Mouse (Mus musculus) forebrain, embryonic 13.5 days (tissue): Measurements from ENCODE around the gene Tspan11. TPM values are rescaled to one million over a fixed set of nuclear protein-coding genes. Genes with fewer than 3 reads are reported as not detected.
A peak's percentile ranks its signal among the peaks of the same experiment; 100 is the strongest.

Experiments
- ATAC-seq: fragments of 200-750 bp; cut with Nextera tagmentation; 2 replicates; pipeline ENCODE4 v1.8.0; 2017
- H3K27ac ChIP-seq: fragments of 300-500 bp; sonication (generic); 2 replicates; pipeline ENCODE4 v1.5.1; 2015; ENCODE audit warnings: inconsistent platforms, mild to moderate bottlenecking, moderate library complexity
- H3K27me3 ChIP-seq: fragments of 300-500 bp; sonication (generic); 2 replicates; pipeline ENCODE4 v1.6.1; 2015; ENCODE audit warnings: mild to moderate bottlenecking, inconsistent platforms
- H3K36me3 ChIP-seq: fragments of 300-500 bp; sonication (generic); 2 replicates; pipeline ENCODE4 v1.6.1; 2015; ENCODE audit warnings: mild to moderate bottlenecking, inconsistent platforms; ENCODE audit not compliant: poor library complexity, severe bottlenecking
- H3K4me1 ChIP-seq: fragments of 300-500 bp; sonication (generic); 2 replicates; pipeline ENCODE4 v1.6.1; 2015; ENCODE audit warnings: inconsistent platforms
- H3K4me2 ChIP-seq: fragments of 300-500 bp; sonication (generic); 2 replicates; pipeline ENCODE4 v1.6.1; 2015; ENCODE audit warnings: inconsistent platforms, mild to moderate bottlenecking, moderate library complexity
- H3K4me3 ChIP-seq: fragments of 300-500 bp; sonication (generic); 2 replicates; pipeline ENCODE4 v1.5.1; 2015; ENCODE audit warnings: mild to moderate bottlenecking, inconsistent platforms
- H3K9ac ChIP-seq: fragments of 300-500 bp; sonication (generic); 2 replicates; pipeline ENCODE4 v1.6.1; 2015; ENCODE audit warnings: mild to moderate bottlenecking, inconsistent platforms
- H3K9me3 ChIP-seq: fragments of 300-500 bp; sonication (generic); replicated peaks from 2 replicates; pipeline ENCODE4 v1.6.1; 2016; ENCODE audit warnings: inconsistent platforms
- WGBS: fragments of 180-500 bp; shearing (Covaris S2); methylation state at CpG from one replicate; pipeline ENCODE4 v1.1.7; 2015; 5-methylcytosine and 5-hydroxymethylcytosine counted together
- polyA plus RNA-seq: library from polyadenylated mRNA; unstranded; fragments of >200 nt; fragmentation: Nextera tagmentation; extraction: Ambion mirVana; gene quantifications from 2 replicates; pipeline ENCODE4 v1.2.1, GENCODE M21; 2015

Tspan11 gene
- polyA plus RNA-seq, 1 experiment from 2014 or later: 14.7 TPM

- ATAC-seq: no peak
- WGBS: 27% methylated on average over 9 of the region's 9 CpGs
- Histone ChIP-seq H3K36me3 (no peaks in the 10 kb centered on the region), H3K27me3 (no peaks in the 10 kb centered on the region), H3K4me3 (no peak overlapping the region), H3K4me2 (no peak overlapping the region), H3K9ac (no peak overlapping the region), H3K9me3 (no peaks in the 10 kb centered on the region), H3K4me1 (no peaks in the 10 kb centered on the region), H3K27ac (no peak overlapping the region)
Measured at GRCm38 (mm10) chr6:127861951-127862350, 25.4 kb upstream of the Tspan11 start.

- no peak for ATAC-seq
- no peaks in the 10 kb centered on the region for H3K4me1 ChIP-seq
Measured at GRCm38 (mm10) chr6:127865391-127865790, 22.0 kb upstream of the Tspan11 start.

GRCm38 (mm10) chr6:127868546-127868945, 18.8 kb upstream of the Tspan11 start:
- Histone ChIP-seq H3K4me3 (no peak overlapping the region), H3K9me3 (0 out of 2 replicates have a peak, but pooled peaks cover 6% of the 10 kb centered on the region), H3K27me3 (no peaks in the 10 kb centered on the region), H3K36me3 (no peaks in the 10 kb centered on the region), H3K4me2 (no peak overlapping the region), H3K27ac (no peak overlapping the region), H3K4me1 (no peaks in the 10 kb centered on the region), H3K9ac (no peak overlapping the region)
- WGBS: 81% methylated on average over 8 of the region's 8 CpGs
- no peak for ATAC-seq

More at GRCm38 (mm10) chr6:127865391-127865790, 22.0 kb upstream of the Tspan11 start:
- Histone ChIP-seq H3K9ac (no peak overlapping the region), H3K27me3 (no peaks in the 10 kb centered on the region), H3K4me3 (no peak overlapping the region), H3K36me3 (no peaks in the 10 kb centered on the region), H3K4me2 (no peak overlapping the region), H3K27ac (no peak overlapping the region), H3K9me3 (no peaks in the 10 kb centered on the region)
- WGBS: 89% methylated on average over 4 of the region's 4 CpGs

GRCm38 (mm10) chr6:127869121-127869520, 18.3 kb upstream of the Tspan11 start:
- Histone ChIP-seq H3K27me3 (no peaks in the 10 kb centered on the region), H3K27ac (no peak overlapping the region), H3K4me2 (no peak overlapping the region), H3K4me1 (no peaks in the 10 kb centered on the region), H3K4me3 (no peak overlapping the region), H3K36me3 (no peaks in the 10 kb centered on the region), H3K9me3 (0 out of 2 replicates have a peak, but pooled peaks cover 6% of the 10 kb centered on the region), H3K9ac (no peak overlapping the region)
- 85% methylated on average over 7 of the region's 7 CpGs for WGBS
- no peak for ATAC-seq

- Histone ChIP-seq H3K4me3 (no peak overlapping the region), H3K9ac (no peak overlapping the region), H3K27me3 (no peaks in the 10 kb centered on the region), H3K27ac (no peak overlapping the region), H3K4me1 (no peaks in the 10 kb centered on the region), H3K9me3 (0 out of 2 replicates have a peak, but pooled peaks cover 6% of the 10 kb centered on the region), H3K36me3 (no peaks in the 10 kb centered on the region), H3K4me2 (no peak overlapping the region)
- ATAC-seq: no peak
- 75% methylated on average over 12 of the region's 12 CpGs for WGBS
Measured at GRCm38 (mm10) chr6:127870345-127871324, 16.8 kb upstream of the Tspan11 start.

- H3K27ac ChIP-seq: no peak overlapping the region
- no peak overlapping the region for H3K4me2 ChIP-seq
- 97% methylated on average over 6 of the region's 6 CpGs for WGBS
- H3K4me3 ChIP-seq: no peak overlapping the region
- no peak overlapping the region for H3K9ac ChIP-seq
- 0 out of 2 replicates have a peak, but pooled peaks cover 6% of the 10 kb centered on the region for H3K9me3 ChIP-seq
- no peaks in the 10 kb centered on the region for H3K27me3 ChIP-seq
- H3K4me1 ChIP-seq: no peaks in the 10 kb centered on the region
- no peaks in the 10 kb centered on the region for H3K36me3 ChIP-seq
- no peak for ATAC-seq
Measured at GRCm38 (mm10) chr6:127871436-127871835, 16.0 kb upstream of the Tspan11 start.

- Histone ChIP-seq H3K36me3 (no peaks in the 10 kb centered on the region), H3K4me1 (no peaks in the 10 kb centered on the region), H3K4me2 (no peak overlapping the region), H3K4me3 (no peak overlapping the region), H3K9ac (no peak overlapping the region; the same call in 1 of the 2 replicates), H3K27me3 (no peaks in the 10 kb centered on the region), H3K27ac (no peak overlapping the region), H3K9me3 (0 out of 2 replicates have a peak, but pooled peaks cover 6% of the 10 kb centered on the region)
- ATAC-seq: no peak
- WGBS: 84% methylated on average over 8 of the region's 8 CpGs
Measured at GRCm38 (mm10) chr6:127872581-127872980, 14.8 kb upstream of the Tspan11 start.

GRCm38 (mm10) chr6:127875883-127876282, 11.5 kb upstream of the Tspan11 start:
- no peak overlapping the region for H3K4me3 ChIP-seq
- WGBS: 88% methylated on average over 11 of the region's 11 CpGs
- H3K36me3 ChIP-seq: no peaks in the 10 kb centered on the region
- H3K27ac ChIP-seq: no peak overlapping the region
- H3K4me2 ChIP-seq: no peak overlapping the region
- no peaks in the 10 kb centered on the region for H3K4me1 ChIP-seq
- peaks cover 10% of the 10 kb centered on the region for H3K9me3 ChIP-seq
- ATAC-seq: no peak
- H3K9ac ChIP-seq: no peak overlapping the region
- no peaks in the 10 kb centered on the region for H3K27me3 ChIP-seq

- H3K9me3 ChIP-seq: peaks cover 7% of the 10 kb centered on the region
- no peaks in the 10 kb centered on the region for H3K27me3 ChIP-seq
- no peak overlapping the region for H3K4me2 ChIP-seq
- no peak for ATAC-seq
- no peak overlapping the region for H3K27ac ChIP-seq
- H3K4me1 ChIP-seq: no peaks in the 10 kb centered on the region
- no peak overlapping the region for H3K9ac ChIP-seq
- no peaks in the 10 kb centered on the region for H3K36me3 ChIP-seq
- WGBS: 87% methylated on average over 9 of the region's 9 CpGs
- no peak overlapping the region for H3K4me3 ChIP-seq
Measured at GRCm38 (mm10) chr6:127876436-127876835, 11.0 kb upstream of the Tspan11 start.

GRCm38 (mm10) chr6:127877026-127877425, 10.4 kb upstream of the Tspan11 start:
- ATAC-seq: no peak
- Histone ChIP-seq H3K27ac (no peak overlapping the region), H3K9ac (no peak overlapping the region), H3K27me3 (no peaks in the 10 kb centered on the region), H3K4me1 (no peaks in the 10 kb centered on the region), H3K9me3 (peaks cover 7% of the 10 kb centered on the region), H3K36me3 (no peaks in the 10 kb centered on the region), H3K4me3 (no peak overlapping the region), H3K4me2 (no peak overlapping the region)
- 86% methylated on average over 12 of the region's 12 CpGs for WGBS

GRCm38 (mm10) chr6:127879472-127879871, 7.9 kb upstream of the Tspan11 start:
- H3K4me2 ChIP-seq: no peak overlapping the region
- H3K9me3 ChIP-seq: peaks cover 7% of the 10 kb centered on the region
- no peaks in the 10 kb centered on the region for H3K36me3 ChIP-seq
- no peak overlapping the region for H3K9ac ChIP-seq
- no peaks in the 10 kb centered on the region for H3K4me1 ChIP-seq
- no peaks in the 10 kb centered on the region for H3K27me3 ChIP-seq
- ATAC-seq: no peak
- 86% methylated on average over 6 of the region's 6 CpGs for WGBS
- no peak overlapping the region for H3K27ac ChIP-seq
- H3K4me3 ChIP-seq: no peak overlapping the region

GRCm38 (mm10) chr6:127886916-127887315, 473 bp upstream of the Tspan11 start:
- Histone ChIP-seq H3K4me2 (peak overlapping the region; percentile 75), H3K9me3 (no peaks in the 10 kb centered on the region), H3K9ac (peak overlapping the region; percentile 79), H3K27me3 (no peaks in the 10 kb centered on the region), H3K4me1 (peaks cover 30% of the 10 kb centered on the region), H3K4me3 (0 out of 2 replicates have a peak overlapping the region, but pooled peaks have one; percentile 51), H3K27ac (peak overlapping the region; percentile 90), H3K36me3 (no peaks in the 10 kb centered on the region)
- 7% methylated on average over 7 of the region's 7 CpGs for WGBS
- peak; percentile 3; the same call in 1 of the 2 replicates for ATAC-seq
